Mouse (Mus musculus): Measurements from ENCODE around the gene Ppp1r14c.

The Ppp1r14c gene

GRCm38 (mm10) chr10:3366036-3366869, at the start of gene Ppp1r14c:
TSS of gene Ppp1r14c (plus strand) at chr10:3366057.
- in situ Hi-C loops (cut with MboI, MseI): no loop called here

- in situ Hi-C loops (cut with MboI, MseI): loop anchor here in 1 of 2 experiments (10.0 kb wide), 1 partner anchor 623 kb away; no protein-coding TSS in a partner anchor
These were observed 44.5 kb upstream of the Ppp1r14c start for GRCm38 (mm10) chr10:3321406-3321805.

GRCm38 (mm10) chr10:3325447-3325846, 40.4 kb upstream of the Ppp1r14c start:
- in situ Hi-C loops (cut with MboI, MseI): loop anchor here in 1 of 2 experiments (10.0 kb wide), 1 partner anchor 619 kb away; no protein-coding TSS in a partner anchor

GRCm38 (mm10) chr10:3332880-3333279, 33.0 kb upstream of the Ppp1r14c start:
- in situ Hi-C loops (cut with MboI, MseI): loop anchor here (5.0 kb wide), 3 partner anchors 194 to 609 kb away; no protein-coding TSS in a partner anchor

- in situ Hi-C loops (cut with MboI, MseI): loop anchor here (5.0 kb wide), 3 partner anchors 193 to 608 kb away; no protein-coding TSS in a partner anchor
These were observed 31.3 kb upstream of the Ppp1r14c start for GRCm38 (mm10) chr10:3334570-3334969.

- in situ Hi-C loops (cut with MboI, MseI): no loop called here
These were observed 29.0 kb upstream of the Ppp1r14c start for GRCm38 (mm10) chr10:3336729-3337329.

GRCm38 (mm10) chr10:3337330-3337901, 28.4 kb upstream of the Ppp1r14c start:
- in situ Hi-C loops (cut with MboI, MseI): no loop called here

- in situ Hi-C loops (cut with MboI, MseI): no loop called here
These were observed 20.2 kb upstream of the Ppp1r14c start for GRCm38 (mm10) chr10:3345706-3346105.

GRCm38 (mm10) chr10:3359531-3359930, 6.3 kb upstream of the Ppp1r14c start:
- in situ Hi-C loops (cut with MboI, MseI): no loop called here

- in situ Hi-C loops (cut with MboI, MseI): no loop called here
These were observed 204 bp upstream of the Ppp1r14c start for GRCm38 (mm10) chr10:3365671-3366035.

GRCm38 (mm10) chr10:3366870-3367431, 1.1 kb downstream of the Ppp1r14c start:
- in situ Hi-C loops (cut with MboI, MseI): no loop called here

GRCm38 (mm10) chr10:3367440-3367839, 1.6 kb downstream of the Ppp1r14c start:
- in situ Hi-C loops (cut with MboI, MseI): no loop called here

GRCm38 (mm10) chr10:3383176-3383575, 17.3 kb downstream of the Ppp1r14c start:
- in situ Hi-C loops (cut with MboI, MseI): no loop called here

GRCm38 (mm10) chr10:3392251-3392650, 26.4 kb downstream of the Ppp1r14c start:
- in situ Hi-C loops (cut with MboI, MseI): no loop called here

GRCm38 (mm10) chr10:3393548-3393947, 27.7 kb downstream of the Ppp1r14c start:
- in situ Hi-C loops (cut with MboI, MseI): no loop called here

- in situ Hi-C loops (cut with MboI, MseI): no loop called here
These were observed 28.3 kb downstream of the Ppp1r14c start for GRCm38 (mm10) chr10:3394193-3394592.

- in situ Hi-C loops (cut with MboI, MseI): no loop called here
These were observed 28.9 kb downstream of the Ppp1r14c start for GRCm38 (mm10) chr10:3394671-3395288.

GRCm38 (mm10) chr10:3395341-3395931, 29.6 kb downstream of the Ppp1r14c start:
- in situ Hi-C loops (cut with MboI, MseI): no loop called here

- in situ Hi-C loops (cut with MboI, MseI): no loop called here
These were observed 30.3 kb downstream of the Ppp1r14c start for GRCm38 (mm10) chr10:3396008-3396795.

GRCm38 (mm10) chr10:3397406-3397805, 31.5 kb downstream of the Ppp1r14c start:
- in situ Hi-C loops (cut with MboI, MseI): no loop called here

All from T-helper 17 cell (primary cell).